Mouse (Mus musculus) c-Kit-negative CD71-positive TER-119-positive erythroid progenitor cells, embryonic 14.5 days (primary cell): ENCODE measurements around the gene Haus3.

Experiments used
- DNase-seq: peaks from one replicate; pipeline ENCODE4 v3.0.0-alpha.2; 2013; ENCODE audit warnings: low read depth, low spot score

Haus3 gene

DNA sequence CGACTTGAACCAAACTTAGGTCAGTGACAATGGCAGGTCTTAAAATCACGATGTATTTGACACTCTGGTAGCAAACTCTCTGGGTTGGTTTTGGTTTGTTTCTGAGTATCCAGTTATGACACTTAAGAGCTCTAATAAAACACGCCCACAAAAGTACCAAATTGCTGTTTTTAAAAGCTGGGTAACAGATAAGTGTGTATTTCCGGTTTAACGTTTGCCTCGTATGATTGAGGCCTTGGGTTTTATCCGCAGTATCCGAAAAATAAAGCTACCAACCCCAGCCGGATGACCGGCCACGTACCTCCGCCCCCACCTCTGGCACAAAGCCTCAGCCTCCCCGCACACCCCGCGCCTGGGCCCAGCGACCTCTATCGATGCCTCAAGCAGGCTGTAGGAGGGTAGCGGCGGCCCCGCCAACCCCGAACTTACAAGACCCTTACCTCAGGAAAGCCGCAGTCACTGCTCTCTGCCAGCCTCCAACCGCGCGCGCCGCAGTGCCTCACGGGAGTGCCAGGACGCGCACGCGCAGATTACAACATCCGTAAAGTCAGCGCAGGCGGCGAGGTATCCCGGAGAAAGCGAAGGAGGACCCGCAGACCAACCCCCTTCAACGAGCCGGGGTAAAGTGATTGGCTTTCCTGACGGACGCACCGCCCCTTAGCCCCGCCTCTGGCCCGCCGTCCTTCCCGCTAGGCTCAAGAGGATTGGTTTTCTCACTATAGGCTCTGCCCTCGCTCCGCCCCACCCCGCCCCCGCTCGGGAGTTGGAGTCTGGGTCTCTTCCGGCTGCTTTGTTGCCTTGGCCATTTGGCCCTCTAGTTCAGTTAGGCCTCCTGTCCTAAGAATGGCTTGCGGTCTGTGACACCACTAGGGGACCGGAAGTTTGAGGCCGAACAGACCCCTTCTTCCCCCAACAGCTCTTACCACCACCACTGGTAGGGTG, at the start of gene Haus3, which contains the start of gene Poln:
Gene Haus3 (minus strand): TSS at position 578 of the 942 bp plus-strand sequence.
Gene Poln (minus strand): TSS at position 499 of the 942 bp plus-strand sequence.
- peak; percentile 96 for DNase-seq

GRCm38 (mm10) chr5:34218672-34219071, 49.3 kb upstream of the Haus3 start:
- DNase-seq, result no peak

GRCm38 (mm10) chr5:34217756-34218155, 48.4 kb upstream of the Haus3 start:
- no peak for DNase-seq

DNA sequence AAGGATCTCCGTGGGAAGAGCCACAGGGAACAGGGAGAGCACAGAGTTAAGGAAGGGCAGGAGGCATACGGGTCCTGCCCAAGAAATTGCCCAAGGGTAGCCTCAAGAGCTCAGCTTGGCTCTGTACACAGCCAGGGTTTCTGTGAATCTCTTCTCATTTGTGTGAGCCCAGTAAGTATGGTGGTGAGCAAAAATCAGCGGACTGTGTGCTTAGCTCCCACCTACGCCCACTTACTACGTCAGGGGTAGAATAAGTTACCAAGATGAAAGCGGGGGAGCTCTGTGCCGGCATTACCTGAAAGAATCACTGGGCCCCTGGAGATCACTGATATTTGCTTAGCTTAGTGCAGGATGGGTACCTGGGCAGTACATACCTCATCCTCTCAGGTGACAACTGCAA, 46.7 kb upstream of the Haus3 start:
- no peak for DNase-seq

GRCm38 (mm10) chr5:34213659-34214058, 44.3 kb upstream of the Haus3 start:
- no peak for DNase-seq

DNA sequence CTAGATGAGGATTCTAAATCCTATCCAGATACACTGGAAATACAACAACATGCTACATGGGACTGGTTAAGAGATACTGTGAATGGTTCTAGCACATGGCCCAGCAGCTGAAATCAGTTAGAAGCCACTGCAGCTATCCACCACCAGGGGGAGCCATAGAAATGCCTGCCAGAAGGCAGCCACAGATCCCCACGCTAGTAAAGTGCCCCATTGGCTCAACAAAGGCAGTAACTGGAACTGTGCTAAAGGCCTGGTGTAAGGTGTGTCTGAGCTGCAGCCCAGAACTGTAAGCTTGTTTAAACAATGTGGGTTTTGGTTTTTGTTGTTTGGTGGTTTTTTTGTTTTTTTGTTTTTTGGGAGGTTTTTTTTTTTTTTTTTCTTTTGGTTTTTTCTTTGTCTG, 41.0 kb upstream of the Haus3 start:
- DNase-seq, result peak; percentile 48

GRCm38 (mm10) chr5:34207503-34207902, 38.2 kb upstream of the Haus3 start:
- no peak for DNase-seq

DNA sequence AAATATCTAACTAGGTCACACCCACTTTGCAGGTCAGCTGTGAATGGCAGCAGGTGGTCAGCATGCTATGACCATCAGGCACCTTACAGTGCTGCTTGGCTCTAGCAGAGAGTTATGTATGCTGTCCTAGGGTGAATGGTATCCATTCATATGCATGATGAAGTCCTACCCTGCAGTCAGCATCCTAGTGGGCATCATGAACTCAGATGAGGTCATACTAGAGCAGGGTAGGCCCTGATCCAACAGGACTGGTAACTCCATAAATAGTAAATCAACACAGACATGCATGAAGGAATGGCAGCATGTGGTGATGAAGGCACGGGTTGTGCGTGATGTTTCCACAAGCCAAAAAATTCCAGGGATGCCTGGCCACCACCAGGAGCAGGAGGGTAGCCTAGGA, 36.5 kb upstream of the Haus3 start:
- DNase-seq, result no peak

- DNase-seq, result no peak
Measured at GRCm38 (mm10) chr5:34204911-34205310, 35.6 kb upstream of the Haus3 start.

- no peak for DNase-seq
Measured at GRCm38 (mm10) chr5:34202006-34202405, 32.7 kb upstream of the Haus3 start.

- DNase-seq, result no peak
Measured at GRCm38 (mm10) chr5:34201396-34201795, 32.1 kb upstream of the Haus3 start.

DNA sequence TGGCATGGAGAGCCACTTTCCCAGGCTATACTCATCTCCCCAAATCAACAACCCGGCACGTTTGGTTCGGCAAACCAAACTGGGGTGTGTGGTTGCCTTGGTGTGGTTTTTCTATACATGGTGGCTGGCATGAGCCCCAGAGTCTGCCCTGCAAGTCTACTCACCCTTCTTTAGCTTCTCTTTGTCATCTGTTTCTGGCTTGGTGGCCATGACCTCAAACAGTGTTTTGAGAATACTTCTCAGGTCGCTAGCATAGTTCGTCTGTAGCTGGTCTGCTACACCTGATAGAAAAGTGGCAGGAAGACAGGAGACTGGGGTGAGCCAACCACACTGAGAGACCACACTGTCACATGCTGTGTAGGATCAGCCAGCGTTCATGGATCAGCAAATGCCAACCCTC, 29.3 kb upstream of the Haus3 start:
- no peak for DNase-seq

DNA sequence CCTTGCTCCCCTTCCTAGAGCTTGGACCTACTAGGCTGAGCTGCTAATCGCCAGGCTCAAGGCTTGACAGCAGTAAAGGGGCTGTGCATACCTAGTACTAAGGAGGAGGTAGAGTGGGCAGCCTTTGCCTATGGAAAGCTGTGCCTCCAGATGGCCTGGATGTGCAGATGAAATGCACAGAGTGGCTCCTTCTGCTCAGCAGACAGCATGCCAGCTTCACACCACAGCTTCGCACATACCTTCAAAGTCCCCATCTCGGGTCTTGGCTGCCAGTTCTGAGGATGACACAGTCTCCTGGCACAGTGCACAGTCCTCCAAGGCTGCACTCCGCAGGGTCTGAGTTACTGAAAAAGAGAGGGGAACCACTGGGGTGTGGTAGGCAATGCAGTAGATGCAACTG, 27.9 kb upstream of the Haus3 start:
- no peak for DNase-seq

DNA sequence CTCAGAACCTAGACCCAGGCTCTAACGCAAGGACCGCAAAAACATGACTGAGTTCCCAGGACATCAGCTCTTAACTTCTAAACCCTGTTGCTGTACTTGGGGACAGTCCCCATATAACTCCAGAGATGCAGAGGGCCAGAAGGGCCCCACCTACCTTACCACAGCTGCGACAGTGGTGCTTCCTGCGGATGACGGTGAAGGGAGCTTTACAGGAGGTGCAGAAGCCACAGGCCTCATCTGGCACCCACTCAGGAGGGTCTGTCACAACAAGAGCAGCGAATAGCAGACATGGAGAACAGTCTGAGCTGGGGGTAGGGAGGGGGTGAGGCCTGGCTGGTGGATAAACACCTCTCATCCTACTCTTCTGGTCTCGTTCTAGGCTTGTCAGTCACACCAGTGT, 27.1 kb upstream of the Haus3 start:
- no peak for DNase-seq

GRCm38 (mm10) chr5:34195786-34196185, 26.5 kb upstream of the Haus3 start:
- DNase-seq, result no peak

DNA sequence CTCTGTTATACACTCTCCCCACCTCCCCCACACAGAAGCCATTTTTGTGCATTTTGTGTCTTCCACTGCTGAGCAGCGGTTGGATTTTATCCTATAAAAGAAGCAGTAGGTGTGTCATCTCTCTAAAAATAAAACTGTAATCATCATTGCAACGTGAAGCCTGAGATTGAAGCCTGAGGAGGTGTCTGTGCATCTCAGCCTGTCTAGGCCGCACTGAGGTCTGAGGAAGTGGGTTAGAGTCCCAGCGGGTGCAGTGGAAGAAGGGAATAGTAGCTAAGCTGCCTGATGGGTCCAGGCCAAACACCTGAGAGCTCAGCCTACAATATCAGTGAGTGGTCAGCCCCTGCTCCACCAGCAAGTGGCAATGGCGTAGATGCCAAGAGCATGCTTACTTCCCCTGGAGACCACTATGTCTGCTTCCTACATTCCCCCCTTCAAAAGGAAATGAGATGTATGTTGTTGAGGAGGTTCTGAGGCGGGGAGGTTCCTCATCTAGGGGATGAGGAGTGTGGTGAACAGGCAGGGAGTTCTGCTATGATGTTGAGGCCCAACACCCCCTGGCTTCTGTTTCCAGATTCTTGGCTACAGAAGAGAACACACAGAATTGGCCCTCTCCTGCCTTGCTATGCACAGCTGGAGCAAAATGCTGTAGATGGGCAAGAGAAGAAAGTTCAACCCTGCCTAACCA, 25.8 kb upstream of the Haus3 start:
- no peak for DNase-seq

GRCm38 (mm10) chr5:34194426-34194825, 25.1 kb upstream of the Haus3 start:
- DNase-seq, result no peak

GRCm38 (mm10) chr5:34191843-34192242, 22.5 kb upstream of the Haus3 start:
- DNase-seq, result no peak

DNA sequence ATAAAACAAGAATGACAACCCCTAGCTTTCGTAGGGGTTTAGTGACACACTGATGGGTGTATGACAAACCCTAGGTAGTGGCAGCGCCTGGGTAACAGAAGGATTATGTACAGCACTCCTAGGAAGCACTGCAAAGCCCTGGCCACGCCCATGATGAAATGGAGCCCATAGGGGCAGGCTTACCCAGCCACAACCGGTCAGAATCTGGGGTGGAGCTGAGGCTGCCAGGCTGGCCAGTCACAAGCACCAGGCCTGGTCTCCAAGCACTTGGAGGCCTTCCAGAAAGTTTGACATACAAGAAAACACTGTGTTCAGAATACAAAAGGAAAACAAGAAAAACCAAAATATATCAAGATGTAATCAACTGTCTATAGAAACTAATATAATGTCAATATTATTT, 21.7 kb upstream of the Haus3 start:
- no peak for DNase-seq

- no peak for DNase-seq
Measured at GRCm38 (mm10) chr5:34189521-34189920, 20.2 kb upstream of the Haus3 start.

GRCm38 (mm10) chr5:34188856-34189255, 19.5 kb upstream of the Haus3 start:
- no peak for DNase-seq

DNA sequence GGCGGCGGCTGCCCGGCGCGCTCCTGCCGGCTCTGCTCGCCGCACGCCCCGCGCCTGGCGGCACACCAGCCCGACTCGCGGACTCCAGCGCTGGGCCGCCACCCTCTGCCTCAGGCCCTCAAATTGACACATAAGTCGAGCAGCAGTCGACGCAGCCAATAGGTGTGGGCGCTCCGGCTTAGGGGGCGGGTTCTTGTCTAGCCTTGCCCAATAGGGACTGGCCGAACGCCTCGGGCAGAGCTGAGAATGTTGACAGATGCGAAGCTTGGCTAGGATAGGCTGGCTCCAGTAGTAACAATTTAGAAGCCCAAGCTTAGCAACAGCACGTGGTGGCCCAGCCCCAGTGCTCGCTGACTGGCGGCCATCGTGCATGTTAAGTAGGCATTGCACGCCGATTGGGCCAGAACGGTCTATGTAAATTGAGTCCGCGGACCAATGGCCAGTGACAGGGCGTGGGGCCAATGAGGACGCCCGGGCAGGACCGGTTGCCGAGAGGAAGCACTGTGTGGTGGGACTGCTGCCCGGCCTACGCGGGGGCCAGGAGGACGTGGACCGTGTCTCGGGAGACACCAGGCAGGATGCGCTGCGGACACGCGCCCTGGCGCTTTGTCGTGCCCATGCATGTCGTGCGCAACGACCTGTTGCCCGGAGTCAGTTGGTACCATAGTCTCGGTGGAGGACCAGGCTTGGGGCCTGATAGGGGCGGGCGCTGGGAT, 18.4 kb upstream of the Haus3 start, which contains the start of gene Mxd4:
Gene Mxd4 (minus strand): TSS at position 120 of the 716 bp plus-strand sequence.
- peak; percentile 82 for DNase-seq
